Mouse (Mus musculus) cerebellum, adult (tissue): ENCODE measurements around the gene S1pr5.
"Not testable (repeated sequence)": the region's sequence is repeated elsewhere in the genome, so short reads cannot be mapped to it uniquely, and the experiment has no call there.

Experiments used
- ATAC-seq: cut with Nextera tagmentation; 2 replicates; pipeline ENCODE4 v1.9.2; 2017; ENCODE audit warnings: mild to moderate bottlenecking, moderate library complexity, mixed read lengths; ENCODE audit not compliant: insufficient number of reproducible peaks, low FRiP score, low TSS enrichment

S1pr5 gene

GRCm38 (mm10) chr9:21213617-21214190 lies 34.5 kb downstream of the S1pr5 start:
- ATAC-seq: peak; percentile 26; the same call in 1 of the 2 replicates

DNA sequence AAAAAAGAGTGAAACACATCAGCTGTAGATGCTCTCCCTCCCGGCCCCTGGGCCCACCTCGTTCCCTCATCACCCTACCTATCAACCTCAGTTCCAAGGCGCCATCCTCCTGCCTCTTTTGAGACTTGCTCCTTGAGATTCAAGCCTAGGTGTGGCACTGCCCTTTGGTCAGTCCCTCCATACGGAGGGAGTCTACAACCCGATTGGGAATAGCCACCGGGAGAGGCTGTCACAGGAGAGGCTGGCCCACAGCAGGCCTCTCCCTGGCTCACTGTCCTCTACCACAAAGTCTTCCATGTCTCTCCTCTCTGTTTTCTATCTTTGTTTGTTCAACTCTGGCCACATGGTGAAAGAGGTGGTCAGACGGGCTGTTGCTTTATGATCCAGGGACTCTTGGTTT lies 36.6 kb downstream of the S1pr5 start:
- ATAC-seq: no peak

DNA sequence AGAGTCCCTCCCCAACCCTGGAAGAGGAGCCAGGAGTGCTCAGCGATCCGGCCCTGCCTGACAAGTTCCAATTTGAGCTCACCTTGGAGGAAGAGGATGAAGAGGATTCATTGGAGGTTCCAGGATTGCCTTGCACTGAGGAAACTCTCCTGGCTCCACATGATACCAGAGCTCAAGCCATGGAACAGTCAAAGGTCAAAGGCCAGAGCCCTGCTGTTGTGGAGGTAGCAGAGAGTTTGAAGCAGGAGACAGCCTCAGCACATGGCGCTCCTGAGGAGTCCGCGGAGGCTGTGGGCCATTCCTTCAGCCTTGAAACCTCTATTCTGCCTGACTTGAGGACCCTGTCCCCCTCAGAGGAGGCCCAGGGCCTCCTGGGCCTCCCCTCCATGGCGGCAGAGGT lies 37.4 kb downstream of the S1pr5 start:
- ATAC-seq: no peak

GRCm38 (mm10) chr9:21208626-21209025 lies 39.6 kb downstream of the S1pr5 start:
- ATAC-seq: no peak

DNA sequence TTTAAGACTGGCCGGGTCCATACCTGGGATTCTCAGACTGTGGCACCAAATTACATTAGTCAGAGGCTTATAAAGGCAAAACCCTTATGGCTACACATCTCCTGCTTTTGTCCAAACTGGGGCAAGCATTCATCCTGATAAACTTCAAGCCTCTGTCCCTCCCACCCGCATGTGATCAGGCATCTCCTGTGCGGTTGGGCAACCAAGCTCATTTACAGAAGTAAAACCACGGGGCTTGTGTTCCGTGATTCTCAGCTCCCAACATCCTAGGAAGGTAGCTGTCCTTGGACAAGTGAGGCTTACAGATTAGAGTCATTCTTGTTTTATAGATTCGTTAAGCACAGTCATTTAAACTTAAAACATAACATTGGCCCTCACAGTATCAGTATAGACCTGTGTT lies 41.4 kb downstream of the S1pr5 start:
- no peak for ATAC-seq

GRCm38 (mm10) chr9:21204528-21205272 lies 43.5 kb downstream of the S1pr5 start:
- ATAC-seq: no peak

GRCm38 (mm10) chr9:21204156-21204527 lies 44.1 kb downstream of the S1pr5 start:
- ATAC-seq: no peak

DNA sequence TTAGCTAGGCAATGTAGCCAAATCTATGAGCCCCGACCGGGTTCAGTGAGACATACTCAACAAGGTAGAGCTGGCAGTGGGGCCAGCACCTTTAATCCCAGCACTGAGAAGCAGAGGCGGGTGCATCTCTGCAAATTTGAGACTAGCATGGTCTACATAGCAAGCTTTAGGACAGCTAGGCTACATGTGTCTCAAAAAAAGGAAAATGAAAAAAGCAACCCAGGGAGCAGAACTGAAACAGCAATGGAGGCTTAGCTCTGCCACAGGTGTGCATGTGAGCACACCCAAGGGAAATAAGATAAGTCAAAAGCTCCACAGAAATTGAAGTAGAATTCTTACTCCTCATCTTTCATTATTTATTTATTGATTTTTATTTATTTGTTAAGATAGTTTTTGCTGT lies 49.3 kb downstream of the S1pr5 start:
- ATAC-seq: no peak

- peak; percentile 13; the same call in 1 of the 2 replicates for ATAC-seq
Observed at GRCm38 (mm10) chr9:21197981-21198380, 50.3 kb downstream of the S1pr5 start.

DNA sequence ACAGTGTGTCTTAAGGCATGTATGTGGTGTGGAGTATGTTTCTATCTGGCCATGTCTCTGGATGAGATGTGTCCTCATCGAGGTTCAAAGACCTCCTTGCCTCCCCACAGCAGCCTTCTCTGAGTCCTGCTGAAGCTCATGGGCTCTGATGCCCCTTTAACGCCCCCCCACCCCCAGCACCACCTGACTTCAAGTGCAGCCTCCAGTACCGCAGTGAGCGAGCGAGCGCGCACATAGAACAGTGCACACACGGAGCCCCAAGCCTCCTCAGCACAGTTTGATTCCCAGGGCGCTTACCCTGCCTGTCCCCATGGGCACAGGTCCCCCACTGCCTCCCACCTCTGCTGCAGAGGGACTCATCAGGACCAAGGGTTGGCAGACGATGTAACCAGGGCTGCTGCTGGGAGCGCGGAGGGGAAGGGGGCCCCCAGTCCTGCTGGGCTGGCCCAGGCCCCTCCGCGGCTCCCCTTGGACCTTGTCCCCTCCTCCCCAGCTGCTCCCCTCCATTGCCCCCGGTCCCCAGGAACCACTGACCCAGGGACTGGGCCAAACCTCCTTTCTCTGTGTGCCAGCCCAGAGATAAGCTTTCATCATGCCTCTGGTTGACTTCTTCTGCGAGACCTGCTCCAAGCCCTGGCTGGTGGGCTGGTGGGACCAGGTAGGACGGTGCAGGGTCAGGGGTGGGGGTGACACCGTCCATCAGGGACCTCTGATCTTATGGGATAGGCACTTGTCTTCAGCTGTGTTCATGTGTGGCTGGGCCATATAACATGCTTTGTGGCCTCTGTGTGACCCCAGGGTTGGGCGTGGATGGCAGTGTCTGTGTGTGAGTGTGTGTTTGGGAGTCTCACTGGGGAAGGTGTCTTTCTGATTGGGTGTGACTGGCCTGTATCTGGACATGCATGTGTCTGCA lies 51.5 kb downstream of the S1pr5 start:
- ATAC-seq: peak; percentile 67; the same call in 1 of the 2 replicates

DNA sequence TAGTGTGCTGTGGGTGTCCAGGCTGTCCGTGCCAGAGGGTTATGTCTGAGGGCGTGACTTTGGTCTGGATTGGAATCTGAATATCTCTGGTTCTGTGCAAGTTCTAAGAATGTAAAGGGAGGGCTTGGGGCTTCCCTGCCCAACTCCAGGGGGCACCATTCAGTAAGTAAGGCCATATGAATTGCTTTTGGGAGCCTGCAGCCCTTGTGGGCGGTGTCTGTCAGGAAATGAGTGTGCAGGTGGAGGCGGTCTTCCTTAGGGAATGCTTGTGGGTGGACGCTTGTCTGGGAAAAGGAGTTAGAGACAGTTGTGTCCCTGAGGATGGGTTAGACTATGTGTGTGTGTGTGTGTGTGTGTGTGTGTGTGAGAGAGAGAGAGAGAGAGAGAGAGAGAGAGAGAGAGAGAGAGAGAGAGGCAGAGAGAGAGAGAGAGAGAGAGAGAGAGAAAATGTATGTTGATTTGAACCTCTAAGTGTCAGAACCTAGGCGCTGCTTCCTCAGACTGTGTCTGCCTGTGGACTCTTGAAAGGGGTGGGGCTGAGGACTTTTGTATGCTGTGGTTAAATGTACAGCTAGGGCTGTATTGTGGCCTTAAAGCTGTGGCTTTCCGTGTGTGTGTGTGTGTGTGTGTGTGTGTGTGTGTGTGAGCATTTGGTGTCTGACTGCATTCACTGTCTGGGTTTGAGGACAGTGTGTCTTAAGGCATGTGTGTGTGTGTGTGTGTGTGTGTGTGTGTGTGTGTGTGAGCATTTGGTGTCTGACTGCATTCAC lies 52.3 kb downstream of the S1pr5 start:
- not testable (repeated sequence) for ATAC-seq

DNA sequence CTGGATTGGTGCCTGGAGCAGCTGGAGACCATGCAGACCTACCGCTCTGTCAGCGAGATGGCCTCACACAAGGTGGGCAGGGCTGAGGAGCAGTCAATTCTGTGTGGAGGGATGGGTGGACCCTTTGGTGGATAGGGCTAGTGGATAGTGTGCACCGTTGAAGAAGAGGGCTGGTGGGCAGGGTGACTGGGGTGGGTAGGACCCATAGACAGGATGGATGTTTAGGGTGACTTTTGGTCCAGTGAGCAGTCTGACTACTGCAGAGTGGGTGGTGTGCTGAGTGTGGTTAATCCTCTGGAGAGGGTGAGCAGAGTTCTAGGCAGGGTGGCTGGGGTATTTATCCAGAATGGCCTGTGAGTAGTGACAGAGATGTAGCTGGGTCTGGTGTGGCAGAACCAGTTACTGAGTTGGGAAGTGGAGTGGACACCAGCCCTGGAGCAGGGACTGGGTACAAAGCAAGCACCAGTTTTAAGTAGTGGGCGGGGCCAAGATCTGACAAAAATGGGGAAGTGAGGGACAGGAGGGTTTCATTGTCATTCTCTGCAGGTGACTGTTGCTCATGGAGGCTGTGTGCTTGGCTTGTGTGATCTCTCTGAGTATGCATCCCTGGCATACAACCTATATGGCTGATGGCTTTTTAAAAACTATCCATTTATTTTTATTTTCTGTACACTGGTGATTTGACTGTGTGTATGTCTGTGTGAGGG lies 53.3 kb downstream of the S1pr5 start:
- no peak for ATAC-seq

GRCm38 (mm10) chr9:21193786-21194185 lies 54.5 kb downstream of the S1pr5 start:
- ATAC-seq: no peak
